Mouse (Mus musculus): Measurements from ENCODE around the gene Agtr1b.

Gene Agtr1b

DNA sequence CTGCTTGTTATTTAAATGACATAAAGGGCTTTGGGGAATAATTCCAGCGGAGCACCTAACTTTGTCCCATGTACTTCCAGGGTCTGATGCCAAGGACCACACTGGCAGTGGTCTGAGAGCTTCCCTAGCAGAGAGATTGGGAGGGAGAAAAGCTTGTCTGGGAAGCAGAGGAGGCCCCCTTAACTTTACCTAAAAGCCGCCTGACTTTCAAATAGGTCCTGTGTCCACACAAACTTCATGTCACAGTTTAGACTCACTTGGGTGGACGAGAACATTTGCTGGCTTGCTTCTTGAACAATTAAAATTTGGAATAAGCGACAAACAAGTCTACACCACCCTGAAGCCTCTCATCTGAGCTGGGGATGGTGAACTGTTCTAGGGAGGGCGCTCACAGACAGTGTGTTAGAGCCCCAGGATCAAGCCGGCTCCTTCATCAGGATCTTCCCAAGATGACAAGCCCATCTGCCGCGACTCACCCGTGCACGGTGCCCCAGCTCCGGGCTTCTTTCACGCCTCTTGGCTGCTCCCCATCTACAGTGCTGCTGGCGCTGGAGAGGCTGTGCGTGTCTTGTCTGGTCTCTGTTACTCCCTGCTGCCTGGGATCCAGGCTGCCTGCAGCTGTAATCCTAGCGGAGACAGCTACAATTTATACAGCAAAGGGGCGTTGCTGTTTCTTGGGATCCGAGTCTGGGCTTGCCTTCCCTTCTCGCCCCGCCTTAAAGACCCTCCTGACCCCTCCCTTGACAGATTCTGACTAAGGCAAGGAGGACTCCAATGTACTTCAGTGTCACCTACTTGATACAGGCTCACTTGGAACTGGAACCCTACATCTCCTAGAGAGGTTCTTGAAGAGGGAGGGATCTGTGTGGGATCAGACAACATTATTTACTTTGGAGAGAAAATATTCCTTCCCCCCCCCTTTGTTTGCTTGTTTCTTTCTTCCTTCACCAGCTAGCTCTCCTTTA lies at the start of gene Agtr1b:
TSS of gene Agtr1b (minus strand) at position 620 of the 965 bp plus-strand sequence.
- DNase-seq (ENCODE audit: low spot score), result no peak

DNA sequence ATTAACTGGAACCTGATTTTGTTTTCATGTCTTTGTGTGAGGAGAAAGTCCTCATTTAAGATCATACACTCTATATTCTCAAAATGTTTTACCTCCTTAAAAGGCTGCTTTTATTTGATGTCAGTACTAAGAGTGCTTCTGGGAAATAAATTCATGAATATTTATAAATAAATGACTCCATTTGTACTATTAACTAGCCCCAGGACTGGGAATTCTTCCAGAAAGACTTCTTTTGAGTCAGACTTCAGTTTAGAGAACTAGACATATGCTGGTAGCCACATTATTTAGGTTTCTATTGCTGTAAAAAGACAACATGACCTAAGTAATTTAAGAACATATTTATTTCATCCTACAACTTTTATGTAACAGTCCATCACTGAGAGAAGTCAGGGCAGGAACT lies 13.4 kb downstream of the Agtr1b start:
- DNase-seq (ENCODE audit: low spot score), result no peak

DNA sequence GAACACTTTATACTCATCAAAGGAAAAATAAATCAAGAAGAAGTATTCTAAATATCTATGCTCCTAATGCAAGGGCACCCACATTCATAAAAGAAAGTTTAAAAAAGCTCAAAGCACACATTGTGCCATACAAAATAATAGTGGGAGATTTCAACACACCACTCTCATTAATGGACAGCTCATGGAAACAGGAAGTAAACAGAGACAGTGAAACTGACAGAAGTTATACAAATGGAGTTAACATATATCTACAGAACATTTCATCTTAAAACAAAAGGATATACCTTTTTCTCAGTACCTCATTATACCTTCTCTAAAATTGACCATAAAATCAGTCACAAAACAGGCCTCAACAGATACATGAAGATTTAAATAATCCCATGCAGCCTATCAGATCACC lies 18.8 kb downstream of the Agtr1b start:
- no peak for DNase-seq (ENCODE audit: low spot score)

DNA sequence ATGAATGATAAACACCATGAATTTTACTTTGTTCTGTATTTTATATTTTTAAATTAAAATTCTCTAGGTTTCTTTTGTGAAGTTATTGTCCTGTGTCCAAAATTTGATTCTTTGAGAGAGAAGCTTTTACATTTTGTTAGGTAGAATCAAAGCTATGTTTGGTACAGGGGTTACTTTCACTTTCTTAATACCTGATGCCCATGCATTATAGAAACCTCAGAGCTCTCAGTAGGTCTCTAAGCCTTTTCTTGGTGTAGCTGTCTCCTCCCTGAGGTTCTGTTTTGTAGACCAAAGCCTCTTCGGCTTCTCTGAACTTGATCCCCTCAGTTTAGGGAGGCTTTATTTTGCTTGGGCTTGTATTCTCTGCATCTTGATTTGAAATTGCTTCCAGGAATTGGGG lies 26.6 kb downstream of the Agtr1b start:
- DNase-seq (ENCODE audit: low spot score), result no peak

DNA sequence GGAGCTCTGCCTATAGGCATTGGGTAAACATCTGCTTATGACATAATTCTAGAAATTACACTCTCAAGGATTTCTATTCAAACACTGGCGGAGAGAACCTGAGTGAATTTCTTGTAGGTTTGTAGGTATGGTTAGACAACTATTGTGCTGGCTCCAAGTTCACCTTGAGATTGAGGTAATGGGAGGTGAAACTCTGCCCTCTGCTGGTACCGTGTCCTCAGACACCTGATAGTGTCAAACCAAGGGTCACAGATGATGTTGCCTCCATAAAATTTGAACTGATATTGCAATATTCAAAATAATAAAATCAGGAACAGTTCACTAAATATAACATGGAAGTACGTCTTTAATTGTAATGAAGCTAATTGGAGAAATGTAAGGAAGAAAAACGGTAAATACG lies 32.3 kb downstream of the Agtr1b start:
- DNase-seq (ENCODE audit: low spot score), result no peak

DNA sequence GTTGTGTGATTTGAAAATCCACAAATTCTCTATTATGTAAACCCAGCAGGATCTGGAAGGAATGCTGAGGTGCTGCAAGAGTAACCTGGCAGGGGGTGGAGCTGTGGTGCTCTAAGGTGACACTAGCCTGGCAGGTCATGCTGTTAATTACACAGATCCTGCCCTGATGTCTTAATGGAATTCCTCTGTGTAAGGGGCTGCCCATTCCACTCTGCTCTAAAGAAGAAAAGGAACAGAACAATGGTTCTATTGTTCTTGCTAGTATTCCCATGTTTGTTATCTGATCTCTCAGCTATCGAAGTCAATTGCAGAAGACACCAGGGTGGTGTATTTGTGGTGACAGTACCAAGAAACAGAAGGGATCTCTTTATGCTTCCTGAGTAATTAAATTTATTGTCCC lies 49.7 kb downstream of the Agtr1b start:
- no peak for DNase-seq (ENCODE audit: low spot score)

DNA sequence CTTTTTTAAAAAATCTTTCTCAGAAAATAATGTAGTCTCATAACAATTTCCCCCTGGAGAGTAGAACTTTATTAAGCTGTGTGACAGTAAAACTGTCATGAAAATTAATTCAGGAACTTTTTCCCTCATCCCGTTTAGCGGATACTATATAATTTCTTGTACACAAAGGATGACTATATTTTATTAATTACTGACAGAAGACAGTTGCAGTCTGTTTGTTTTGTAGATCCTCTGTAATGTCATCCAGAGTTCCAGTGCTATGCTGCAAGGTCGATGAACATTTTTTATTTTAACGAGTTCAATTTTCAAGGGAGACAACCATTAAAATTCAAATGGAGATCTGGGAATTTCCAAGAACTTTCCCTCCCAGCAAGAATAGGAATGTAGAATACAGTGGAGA lies 57.8 kb downstream of the Agtr1b start:
- DNase-seq (ENCODE audit: low spot score), result no peak

DNA sequence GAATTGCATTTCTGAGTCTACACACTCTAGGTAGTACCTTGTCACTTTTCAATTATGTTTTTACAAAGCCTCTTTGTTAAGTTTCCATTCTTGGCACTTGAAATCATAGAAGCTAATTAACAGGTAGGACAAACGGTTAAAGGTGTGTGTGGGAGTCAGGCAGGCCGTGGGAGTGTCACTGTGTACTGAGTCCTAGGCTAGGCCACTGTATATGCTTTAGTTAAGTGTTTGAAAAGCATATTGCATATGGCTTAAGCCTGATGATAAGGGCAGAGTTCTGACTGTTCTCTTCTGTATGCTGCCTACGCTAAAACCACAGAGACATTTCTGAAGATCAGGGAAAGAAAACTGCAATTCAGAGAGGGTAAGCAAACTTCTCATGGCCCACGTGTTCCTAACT lies 59.7 kb downstream of the Agtr1b start:
- no peak for DNase-seq (ENCODE audit: low spot score)

DNA sequence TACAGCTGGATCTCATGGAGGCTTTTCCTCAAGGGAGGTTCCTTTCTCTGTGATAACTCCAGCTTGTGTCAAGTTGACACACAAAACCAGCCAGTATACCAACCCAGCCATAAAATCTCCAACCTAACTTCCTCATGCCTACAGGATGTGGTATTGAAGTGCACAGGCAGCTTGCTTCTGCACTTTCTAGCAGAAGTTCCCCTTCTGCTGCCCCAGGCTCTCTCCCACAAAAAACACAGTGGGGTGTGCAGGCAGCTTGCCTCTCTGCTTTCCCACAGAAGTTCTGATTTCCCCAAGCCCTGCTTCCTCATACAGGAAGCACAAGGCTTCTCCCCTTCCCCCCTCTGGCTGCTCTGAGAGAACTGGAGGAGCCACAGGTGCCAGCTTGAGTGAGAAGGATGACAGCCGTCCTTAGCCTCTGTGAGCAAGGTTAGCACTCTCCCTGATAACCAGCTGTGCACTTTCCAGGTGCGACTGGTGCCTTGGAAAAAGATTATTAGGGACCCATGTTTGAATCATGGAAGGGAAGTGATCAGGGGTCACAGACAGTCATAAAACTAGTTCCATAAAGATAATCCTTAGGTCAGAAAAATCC lies 62.1 kb downstream of the Agtr1b start:
- DNase-seq (ENCODE audit: low spot score), result no peak

DNA sequence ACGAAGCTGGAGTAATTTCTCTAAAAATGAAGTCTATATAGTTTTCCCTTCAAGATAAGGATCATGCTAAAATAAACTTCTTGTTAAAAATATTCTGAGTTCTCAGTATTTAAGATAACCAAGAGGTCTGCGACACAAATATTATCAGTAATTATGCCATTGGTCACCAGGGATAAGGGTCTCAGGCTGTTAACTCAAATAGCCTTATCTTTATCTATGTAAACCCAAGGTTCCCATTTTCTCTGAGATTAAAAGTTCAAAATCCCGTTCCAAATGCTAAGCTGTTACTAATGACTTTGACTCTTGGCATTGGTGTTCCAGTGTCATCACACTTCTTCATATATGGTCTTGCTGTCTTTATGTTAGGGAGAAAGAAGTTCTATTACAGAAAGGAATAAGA lies 71.4 kb downstream of the Agtr1b start:
- DNase-seq (ENCODE audit: low spot score), result no peak

DNA sequence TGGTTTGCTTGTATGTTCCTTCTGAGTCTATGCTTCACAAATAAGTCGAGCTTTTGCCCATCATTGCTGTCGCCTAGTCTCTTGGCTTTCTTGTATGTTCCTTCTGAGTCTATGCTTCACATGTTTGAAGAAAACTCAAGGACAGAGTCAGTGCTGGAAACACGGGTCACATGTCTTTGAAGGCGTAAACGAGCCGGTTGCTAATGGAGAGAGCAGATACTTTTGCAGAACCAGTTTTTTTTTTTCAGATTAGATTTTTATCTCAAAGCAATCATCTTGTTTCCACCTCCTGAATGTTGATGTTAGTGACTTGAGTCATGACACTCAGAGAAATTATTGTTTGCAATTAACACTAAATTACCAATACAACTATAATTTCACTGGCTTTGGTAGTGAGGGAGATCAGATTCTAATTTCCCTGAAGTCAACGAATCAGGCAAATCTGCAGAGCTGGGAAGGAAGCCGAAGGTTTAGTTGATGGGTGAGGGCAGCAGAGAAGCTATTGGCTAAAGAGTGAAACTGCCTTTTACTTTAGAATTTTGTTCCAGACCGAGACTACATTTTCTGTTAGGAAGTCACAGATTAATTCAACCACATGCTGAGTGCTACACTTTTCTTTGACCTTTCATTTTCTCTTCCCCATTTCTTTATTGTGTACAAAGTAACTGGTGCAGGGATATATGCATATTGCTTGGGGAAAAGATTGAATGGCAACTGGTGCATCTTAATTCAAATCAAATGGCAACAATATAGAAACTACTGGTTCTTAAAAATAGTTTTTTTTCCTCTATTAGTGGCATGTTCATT lies 72.2 kb downstream of the Agtr1b start:
- DNase-seq (ENCODE audit: low spot score), result no peak

DNA sequence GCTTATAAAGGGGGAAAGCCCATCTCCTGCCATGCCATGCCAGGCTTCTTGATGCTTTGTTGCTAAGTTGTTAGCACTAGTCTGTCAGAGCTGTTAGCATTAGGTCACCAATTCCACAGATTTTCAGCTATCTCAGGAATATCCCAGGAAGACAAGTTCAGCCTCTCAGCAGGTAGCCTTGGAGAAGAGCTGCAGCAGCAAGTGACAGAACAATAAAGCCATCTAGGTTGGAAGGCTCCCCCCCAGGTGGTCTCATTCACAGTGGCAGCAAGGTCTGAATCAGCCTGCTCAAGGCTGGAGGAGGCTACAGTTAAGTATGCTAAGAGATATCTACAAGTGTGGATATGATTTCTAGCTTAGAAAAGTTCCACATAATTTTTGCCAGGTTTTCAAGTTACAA lies 75.6 kb downstream of the Agtr1b start:
- DNase-seq (ENCODE audit: low spot score), result no peak

DNA sequence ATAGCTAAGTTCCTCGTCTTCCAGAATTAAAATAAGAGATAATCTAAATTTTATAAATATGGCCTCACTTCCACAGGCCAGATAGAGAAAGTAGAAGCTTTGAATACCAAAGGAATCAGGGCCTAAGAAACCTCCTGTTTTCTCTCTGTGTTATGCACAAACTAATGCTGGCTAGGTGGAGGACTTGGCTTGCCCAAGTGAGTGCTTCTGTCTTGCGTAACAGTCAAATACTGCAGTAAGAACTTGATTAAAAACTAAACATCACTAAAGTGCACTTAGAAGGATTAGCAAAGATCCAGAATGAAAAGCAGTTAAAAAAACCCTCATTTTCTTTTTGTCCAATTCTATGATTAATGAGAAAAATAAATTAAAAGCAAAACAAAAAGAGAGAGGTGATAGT lies 78.2 kb downstream of the Agtr1b start:
- DNase-seq (ENCODE audit: low spot score), result no peak

DNA sequence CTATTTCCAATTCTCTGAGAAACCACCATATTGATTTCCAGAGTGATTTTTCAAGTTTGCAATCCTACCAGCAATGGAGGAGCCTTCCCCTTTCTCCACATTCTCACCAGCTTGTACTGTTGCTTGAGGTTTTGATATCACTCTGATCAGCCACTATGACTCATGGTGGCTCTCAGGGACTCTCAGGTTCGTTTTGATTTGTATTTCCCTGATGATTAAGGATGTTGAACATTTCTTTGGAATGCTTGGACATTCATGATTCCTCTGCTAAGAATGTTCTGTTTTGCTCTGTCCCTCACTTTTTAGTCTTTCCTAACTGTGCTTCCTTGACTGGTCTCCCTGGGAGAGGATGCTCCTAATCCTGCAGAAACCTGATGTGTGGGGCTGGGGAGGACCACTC lies 85.2 kb downstream of the Agtr1b start:
- no peak for DNase-seq (ENCODE audit: low spot score)

DNA sequence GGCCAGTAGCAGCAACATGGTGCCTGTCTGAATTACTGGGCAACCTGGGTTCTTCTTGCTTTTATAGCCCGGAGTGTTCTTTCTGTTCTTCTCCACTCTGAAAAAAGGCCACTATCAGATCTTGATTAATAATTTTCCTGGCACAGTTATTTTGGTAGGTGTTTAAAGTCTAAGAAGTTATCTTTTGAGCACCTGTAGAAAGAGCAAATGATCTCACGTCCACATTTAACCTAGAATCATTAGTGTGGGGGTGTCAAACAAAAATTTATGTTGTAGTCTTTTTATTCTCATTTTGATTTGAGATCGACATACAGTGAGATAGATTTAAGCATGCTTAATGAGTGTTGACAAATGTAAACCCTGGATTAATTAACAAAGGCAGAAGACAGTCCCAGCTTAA lies 91.3 kb downstream of the Agtr1b start, which contains the start of gene Cpb1:
TSS of gene Cpb1 (minus strand) at position 101 of the 400 bp plus-strand sequence.
- no peak for DNase-seq (ENCODE audit: low spot score)
